Mouse (Mus musculus) ES-Bruce4 (cell line): ENCODE results near the gene Ndrg4. TPM values are rescaled to one million over a fixed set of nuclear protein-coding genes. Genes with fewer than 3 reads are reported as not detected.

Experiments
- H3K27ac ChIP-seq: 2 replicates; pipeline ENCODE4 v1.5.1; 2012; ENCODE audit warnings: low read length, inconsistent platforms; ENCODE audit not compliant: insufficient read depth
- H3K27me3 ChIP-seq: 2 replicates; pipeline ENCODE4 v1.6.1; 2012; ENCODE audit warnings: mild to moderate bottlenecking, low read length, inconsistent platforms; ENCODE audit not compliant: control insufficient read depth, poor library complexity, insufficient read depth, severe bottlenecking
- H3K36me3 ChIP-seq: 2 replicates; pipeline ENCODE4 v1.6.1; 2012; ENCODE audit warnings: inconsistent platforms, mild to moderate bottlenecking, low read length, moderate library complexity; ENCODE audit not compliant: control insufficient read depth, poor library complexity, insufficient read depth, severe bottlenecking
- H3K4me1 ChIP-seq: one replicate; pipeline ENCODE4 v1.8.1; 2011; ENCODE audit warnings: low read length; ENCODE audit not compliant: control insufficient read depth, insufficient read depth
- H3K4me3 ChIP-seq: 2 replicates; pipeline ENCODE4 v1.5.1; 2011; ENCODE audit warnings: low read depth, mild to moderate bottlenecking, low read length
- H3K9ac ChIP-seq: 2 replicates; pipeline ENCODE4 v1.6.1; 2012; ENCODE audit warnings: low read depth, mild to moderate bottlenecking, inconsistent platforms; ENCODE audit not compliant: poor library complexity, severe bottlenecking
- H3K9me3 ChIP-seq: replicated peaks from 2 replicates; pipeline ENCODE4 v1.6.1; 2012; ENCODE audit warnings: mild to moderate bottlenecking, low read length, inconsistent platforms; ENCODE audit not compliant: control insufficient read depth, poor library complexity, insufficient read depth, severe bottlenecking
- CTCF ChIP-seq: IDR thresholded peaks from one replicate; pipeline ENCODE4 v1.8.1; 2011; ENCODE audit warnings: low read depth, low read length
- EP300 ChIP-seq: IDR thresholded peaks from 2 replicates; pipeline ENCODE4 v1.6.1; 2011; ENCODE audit warnings: low read depth, low read length; ENCODE audit not compliant: insufficient read depth
- POLR2A ChIP-seq: IDR thresholded peaks from one replicate; pipeline ENCODE4 v1.8.1; 2011; ENCODE audit warnings: low read length; ENCODE audit not compliant: insufficient read depth
- polyA plus RNA-seq: library from polyadenylated mRNA; stranded (reverse); fragments of >200 nt; gene quantifications from 2 replicates; pipeline ENCODE4 v1.2.4, GENCODE M21; 2011; ENCODE audit warnings: low read depth; ENCODE audit not compliant: missing spikeins, insufficient read depth, insufficient read length

The Ndrg4 gene
- polyA plus RNA-seq, 1 experiment, result 8.8 TPM

GRCm38 (mm10) chr8:95671861-95672260 is 4.9 kb upstream of the Ndrg4 start:
- no peak overlapping the region for H3K9ac ChIP-seq
- no peak overlapping the region for H3K27ac ChIP-seq
- H3K36me3 ChIP-seq, result no peaks in the 10 kb centered on the region
- H3K27me3 ChIP-seq, result no peaks in the 10 kb centered on the region
- no peaks in the 10 kb centered on the region for H3K4me1 ChIP-seq
- H3K4me3 ChIP-seq, result no peak overlapping the region
- TF ChIP-seq EP300, result no peak
- no peak for TF ChIP-seq CTCF
- no peak for TF ChIP-seq POLR2A
- H3K9me3 ChIP-seq, result no peaks in the 10 kb centered on the region

GRCm38 (mm10) chr8:95672811-95673210 is 4.0 kb upstream of the Ndrg4 start:
- Histone ChIP-seq H3K4me1 (no peaks in the 10 kb centered on the region), H3K27me3 (peaks cover 5% of the 10 kb centered on the region), H3K9me3 (no peaks in the 10 kb centered on the region), H3K36me3 (no peaks in the 10 kb centered on the region), H3K9ac (no peak overlapping the region), H3K27ac (no peak overlapping the region), H3K4me3 (no peak overlapping the region)
- no peak for TF ChIP-seq POLR2A

- peaks cover 19% of the 10 kb centered on the region for H3K27me3 ChIP-seq
- no peaks in the 10 kb centered on the region for H3K9me3 ChIP-seq
- no peaks in the 10 kb centered on the region for H3K4me1 ChIP-seq
- H3K36me3 ChIP-seq, result no peaks in the 10 kb centered on the region
- TF ChIP-seq EP300 (no peak), CTCF (no peak), POLR2A (no peak)
- no peak overlapping the region for H3K27ac ChIP-seq
- H3K4me3 ChIP-seq, result peak overlapping the region; percentile 63
- peak overlapping the region; percentile 70 for H3K9ac ChIP-seq
Observed at GRCm38 (mm10) chr8:95677591-95678023, 827 bp downstream of the Ndrg4 start.

GRCm38 (mm10) chr8:95678024-95678611 is 1.3 kb downstream of the Ndrg4 start:
- H3K27me3 ChIP-seq, result peaks cover 19% of the 10 kb centered on the region
- no peak overlapping the region for H3K27ac ChIP-seq
- H3K9me3 ChIP-seq, result no peaks in the 10 kb centered on the region

GRCm38 (mm10) chr8:95688073-95688672 is 11.4 kb downstream of the Ndrg4 start:
- Histone ChIP-seq H3K4me3 (no peak overlapping the region), H3K36me3 (no peaks in the 10 kb centered on the region), H3K9me3 (no peaks in the 10 kb centered on the region), H3K27ac (no peak overlapping the region), H3K27me3 (no peaks in the 10 kb centered on the region), H3K9ac (no peak overlapping the region), H3K4me1 (no peaks in the 10 kb centered on the region)
- TF ChIP-seq CTCF (no peak), EP300 (no peak), POLR2A (no peak)

More at GRCm38 (mm10) chr8:95678024-95678611, 1.3 kb downstream of the Ndrg4 start:
- peak overlapping the region; percentile 70 for H3K9ac ChIP-seq
- H3K4me3 ChIP-seq, result peak overlapping the region; percentile 63
- H3K4me1 ChIP-seq, result no peaks in the 10 kb centered on the region
- TF ChIP-seq EP300, result no peak
- TF ChIP-seq POLR2A, result no peak
- no peak for TF ChIP-seq CTCF
- H3K36me3 ChIP-seq, result no peaks in the 10 kb centered on the region

- Histone ChIP-seq H3K9me3 (no peaks in the 10 kb centered on the region), H3K27me3 (no peaks in the 10 kb centered on the region), H3K36me3 (no peaks in the 10 kb centered on the region), H3K4me3 (no peak overlapping the region), H3K4me1 (no peaks in the 10 kb centered on the region), H3K9ac (no peak overlapping the region), H3K27ac (no peak overlapping the region)
- TF ChIP-seq POLR2A (no peak), CTCF (peak; percentile 16), EP300 (no peak)
Observed at GRCm38 (mm10) chr8:95690929-95691541, 14.3 kb downstream of the Ndrg4 start.
